Mouse (Mus musculus) erythroblast, embryonic 14.5 days (primary cell): ENCODE results near the gene Zfp62.

Source experiments
- GATA1 ChIP-seq: IDR thresholded peaks from 2 replicates; pipeline ENCODE4 v1.6.1; 2012; ENCODE audit warnings: low read length, inconsistent platforms, mixed read lengths
- TAL1 ChIP-seq: IDR thresholded peaks from 3 replicates; pipeline ENCODE4 v1.6.1; 2012; ENCODE audit warnings: low read length, inconsistent platforms, mixed read lengths

DNA sequence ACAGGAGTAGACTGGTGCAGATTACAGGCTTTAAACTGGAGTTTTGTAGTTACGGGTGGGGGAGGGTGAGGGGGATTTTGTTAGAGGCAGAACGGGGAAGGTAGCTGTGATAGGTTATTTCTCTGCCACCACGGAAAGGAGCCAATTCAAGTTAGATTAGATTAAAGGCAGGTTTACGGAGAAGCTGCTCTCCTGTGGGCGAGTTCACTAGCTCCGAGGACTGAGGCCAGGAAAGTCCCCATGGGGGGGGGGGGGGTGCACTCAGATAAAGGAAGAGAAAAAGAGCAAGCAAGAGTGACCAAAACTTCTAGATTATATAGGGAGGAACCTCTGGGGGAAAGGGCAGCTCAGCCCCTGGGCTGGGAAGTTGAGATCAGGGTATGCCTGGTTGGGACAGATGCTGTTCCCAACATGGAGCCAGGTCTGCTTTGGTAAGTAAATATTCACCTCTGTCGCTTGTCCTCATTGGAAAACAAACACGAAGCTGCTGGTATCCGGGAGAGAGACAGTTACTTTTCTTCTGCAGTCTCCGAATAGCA is 500 bp upstream of the Zfp62 start:
- TF ChIP-seq GATA1: no peak
- no peak for TF ChIP-seq TAL1
